Mouse (Mus musculus): ENCODE measurements at regions not wholly inside any gene's neighbourhood (a gene's known extent, or its start where the extent isn't known, plus 50 kb on each side); places are given as distances from the start of the nearest gene placed in this dataset.
A peak's percentile ranks its signal among the peaks of the same experiment; 100 is the strongest.

DNA sequence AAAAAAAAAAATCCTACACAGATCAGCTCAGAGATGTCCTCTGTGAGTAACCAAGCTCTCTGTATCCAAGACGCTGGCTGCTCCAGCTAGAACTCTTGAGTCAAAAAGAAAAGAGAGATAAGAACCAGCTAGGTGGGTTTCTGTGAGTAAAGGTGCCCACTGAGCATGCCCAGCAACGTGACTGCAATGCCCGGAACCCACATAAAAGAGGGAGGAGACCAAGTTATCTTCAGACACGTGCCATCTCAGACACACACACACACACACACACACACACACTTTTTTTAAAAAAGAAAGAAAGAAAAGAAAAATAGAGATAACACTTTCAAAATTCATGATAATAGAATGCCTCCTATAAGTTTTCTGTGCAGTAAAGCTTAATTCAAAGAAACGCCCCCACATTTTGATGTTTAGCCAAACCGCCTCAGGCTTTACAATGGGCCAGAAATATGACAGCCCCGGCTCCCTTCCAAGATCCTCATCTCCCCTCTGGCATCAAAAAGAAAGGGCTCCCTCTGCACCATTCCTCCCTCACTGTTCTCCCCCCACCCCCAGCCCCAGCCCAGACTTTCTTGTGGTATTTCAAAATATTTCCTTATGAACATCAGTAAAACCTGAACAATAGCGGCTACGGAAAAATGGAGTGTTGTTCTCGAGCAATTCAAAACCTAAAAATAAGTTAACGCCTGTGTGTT is 124.8 kb downstream of the Sp3 start:
- ATAC-seq (ENCODE audit: extremely low read depth, insufficient number of reproducible peaks, low FRiP score, poor library complexity, severe bottlenecking), result no peak

DNA sequence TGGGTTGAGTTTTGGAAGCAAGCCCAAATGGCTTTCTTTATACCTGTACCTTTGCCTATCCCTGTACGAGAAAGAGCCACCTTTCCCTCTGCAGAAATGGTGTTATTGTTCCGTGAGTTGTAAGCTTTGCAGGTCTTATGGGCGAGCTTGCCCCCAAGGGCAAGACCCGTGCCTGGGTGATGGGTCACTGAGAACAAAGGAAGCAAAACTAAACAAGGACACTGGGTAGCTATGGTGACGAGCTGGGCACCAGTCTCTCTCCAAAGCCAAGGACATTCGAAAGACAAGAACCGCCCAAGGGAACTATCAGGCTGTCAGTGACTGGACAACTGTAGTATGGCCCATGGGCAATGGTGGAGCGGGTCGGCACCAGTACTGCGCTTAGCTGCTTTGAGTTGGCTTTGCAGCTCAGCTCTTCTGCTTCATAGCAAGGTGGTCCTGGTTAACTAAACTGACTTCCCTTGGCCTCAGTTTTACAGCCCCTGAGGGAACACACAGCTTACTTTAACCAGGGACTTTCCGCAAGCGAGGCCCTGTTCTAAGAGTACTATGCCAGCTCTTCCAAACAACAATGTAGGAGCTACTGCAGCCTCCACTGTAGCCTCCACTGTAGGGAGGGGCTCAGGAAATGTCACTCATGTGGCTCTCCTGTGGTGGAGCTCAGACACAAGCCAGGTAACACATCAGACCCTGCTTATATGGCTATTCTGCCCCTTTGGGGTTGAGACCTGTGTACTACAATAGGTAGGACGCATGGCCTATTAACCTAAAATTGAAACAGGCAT is 124.1 kb downstream of the Sp3 start:
- no peak for ATAC-seq (ENCODE audit: extremely low read depth, insufficient number of reproducible peaks, low FRiP score, poor library complexity, severe bottlenecking)

DNA sequence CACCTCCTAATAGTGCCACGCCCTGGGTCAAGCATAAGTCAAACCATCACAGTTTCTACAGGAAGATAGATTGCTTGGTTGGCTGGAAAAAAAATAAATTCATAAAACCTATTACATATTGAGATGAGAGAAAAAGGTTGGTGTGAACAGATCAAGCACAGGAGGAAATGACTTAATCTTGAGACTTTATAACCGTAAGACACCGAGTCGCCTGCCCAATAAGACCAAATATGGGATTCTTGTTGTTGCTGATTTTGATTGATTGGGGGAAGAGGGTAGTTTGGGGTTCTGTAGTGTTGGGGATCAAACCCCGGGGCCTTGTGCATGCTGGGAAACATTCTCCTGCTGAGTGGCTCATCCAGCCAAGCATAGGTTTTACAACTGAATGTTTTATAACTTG is 122.9 kb downstream of the Sp3 start:
- ATAC-seq (ENCODE audit: extremely low read depth, insufficient number of reproducible peaks, low FRiP score, poor library complexity, severe bottlenecking), result no peak

DNA sequence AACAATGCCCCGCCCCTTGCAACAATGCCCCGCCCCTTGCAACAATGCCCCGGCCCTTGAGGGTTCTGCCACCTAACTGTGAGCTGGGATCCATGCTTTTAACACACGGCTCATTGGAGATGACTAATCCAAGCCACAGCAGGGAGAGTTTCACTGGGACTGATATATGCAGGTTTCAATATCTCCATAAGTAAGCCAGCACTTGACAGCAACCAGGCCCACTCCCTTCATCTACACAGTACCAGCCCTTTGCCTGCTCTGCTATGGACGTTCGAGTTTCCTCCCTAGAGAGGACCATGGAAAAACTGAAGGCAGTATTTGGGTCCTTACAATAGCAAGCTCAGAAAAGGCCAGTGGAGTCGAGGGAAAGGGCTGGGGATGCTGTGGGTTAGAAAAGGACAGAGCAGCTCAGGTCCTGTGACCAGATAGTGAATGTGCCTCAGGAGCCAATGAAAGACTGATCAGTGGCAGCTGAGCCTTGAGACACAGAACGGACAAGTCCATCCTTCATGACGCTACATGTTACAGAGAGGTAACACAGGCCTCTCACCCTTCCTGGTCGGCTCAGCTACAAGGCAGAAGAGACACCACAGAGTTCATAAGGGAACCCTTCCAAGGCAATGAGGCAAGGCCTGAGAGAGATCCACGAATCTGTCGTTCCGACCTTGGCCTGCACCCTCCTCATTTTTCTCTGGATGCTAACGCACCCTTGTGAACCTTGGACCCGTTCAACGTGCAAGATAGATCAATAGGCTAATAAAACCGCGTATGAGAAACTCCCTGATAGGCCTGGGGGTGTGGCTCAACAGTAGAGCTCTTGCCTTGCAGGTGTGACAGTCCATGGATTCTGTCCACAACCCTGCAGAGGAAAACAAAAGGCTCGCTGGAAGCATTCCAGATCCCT is 114.5 kb downstream of the Sp3 start:
- ATAC-seq (ENCODE audit: extremely low read depth, insufficient number of reproducible peaks, low FRiP score, poor library complexity, severe bottlenecking), result no peak

DNA sequence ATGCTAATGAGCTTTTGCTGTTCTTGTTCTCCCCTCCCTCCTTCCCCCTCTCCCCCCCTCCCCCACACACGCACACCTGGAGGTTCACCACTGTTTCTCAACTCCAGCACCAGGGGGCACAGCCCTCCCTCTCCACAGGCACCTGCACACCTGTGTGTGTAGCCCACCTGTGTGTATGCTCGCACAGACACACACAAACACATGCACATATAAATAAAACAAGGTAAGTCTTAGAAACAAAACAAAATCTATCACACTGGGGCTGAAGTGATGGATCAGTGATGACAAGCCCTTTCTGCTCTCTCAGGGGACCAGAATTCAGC is 113.9 kb downstream of the Sp3 start:
- no peak for ATAC-seq (ENCODE audit: extremely low read depth, insufficient number of reproducible peaks, low FRiP score, poor library complexity, severe bottlenecking)

DNA sequence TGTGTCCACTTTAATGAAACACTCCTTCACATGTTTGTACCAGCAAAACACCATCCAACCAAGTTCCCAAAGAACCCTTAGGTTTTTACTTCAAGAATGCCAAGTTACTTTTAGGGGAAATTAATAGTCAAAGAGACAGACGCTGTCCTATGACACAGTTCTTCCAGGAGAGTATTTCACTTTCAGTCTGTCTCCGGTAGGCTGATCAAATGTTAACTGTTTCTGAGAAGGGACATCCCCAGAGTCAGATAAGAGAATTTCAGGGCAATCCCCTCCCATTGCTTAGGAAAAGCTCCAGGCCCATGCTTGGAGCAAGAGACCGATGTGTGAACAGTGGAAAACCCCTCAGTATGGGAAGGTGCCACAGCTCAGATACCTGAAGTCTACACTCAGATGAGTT is 112.1 kb downstream of the Sp3 start:
- no peak for ATAC-seq (ENCODE audit: extremely low read depth, insufficient number of reproducible peaks, low FRiP score, poor library complexity, severe bottlenecking)

DNA sequence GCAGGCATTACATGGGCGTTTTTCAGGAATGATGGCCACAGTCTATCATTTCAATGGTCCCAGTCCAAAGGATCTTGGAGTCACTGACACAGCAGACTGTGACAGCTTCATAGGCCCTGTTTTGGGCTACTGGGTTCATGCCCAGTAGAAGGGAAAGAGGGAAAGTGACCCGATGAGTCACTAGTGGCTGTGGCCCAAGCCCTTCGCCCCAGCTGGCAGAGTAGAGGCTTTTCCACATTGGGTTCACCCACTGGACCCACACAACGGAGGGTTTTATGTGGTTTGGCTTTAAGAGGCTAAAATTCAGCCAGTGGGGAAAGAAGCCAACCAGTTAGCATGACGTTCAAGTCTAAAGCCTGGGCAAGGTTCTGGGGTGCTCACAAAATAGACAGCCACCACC is 108.4 kb downstream of the Sp3 start:
- ATAC-seq (ENCODE audit: extremely low read depth, insufficient number of reproducible peaks, low FRiP score, poor library complexity, severe bottlenecking), result no peak

DNA sequence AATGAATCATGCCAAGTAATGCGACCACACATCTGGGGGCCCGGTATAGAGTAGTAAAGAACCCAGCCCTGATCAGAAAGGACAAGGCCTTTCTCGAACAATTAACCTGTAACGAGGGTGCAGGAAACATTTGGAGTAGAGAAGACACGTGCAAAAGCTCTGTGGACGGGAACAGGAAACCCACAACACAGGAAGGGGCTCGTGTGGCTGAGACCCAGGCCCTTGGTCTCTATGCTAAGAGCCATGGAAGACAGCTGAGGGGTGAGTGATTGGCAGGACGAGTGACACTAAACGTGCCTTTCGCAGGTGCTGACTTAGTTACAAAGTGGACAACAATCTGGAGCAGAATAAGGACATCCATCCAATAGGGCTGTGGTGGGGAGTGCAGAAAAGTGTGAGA is 106.3 kb downstream of the Sp3 start:
- no peak for ATAC-seq (ENCODE audit: extremely low read depth, insufficient number of reproducible peaks, low FRiP score, poor library complexity, severe bottlenecking)

DNA sequence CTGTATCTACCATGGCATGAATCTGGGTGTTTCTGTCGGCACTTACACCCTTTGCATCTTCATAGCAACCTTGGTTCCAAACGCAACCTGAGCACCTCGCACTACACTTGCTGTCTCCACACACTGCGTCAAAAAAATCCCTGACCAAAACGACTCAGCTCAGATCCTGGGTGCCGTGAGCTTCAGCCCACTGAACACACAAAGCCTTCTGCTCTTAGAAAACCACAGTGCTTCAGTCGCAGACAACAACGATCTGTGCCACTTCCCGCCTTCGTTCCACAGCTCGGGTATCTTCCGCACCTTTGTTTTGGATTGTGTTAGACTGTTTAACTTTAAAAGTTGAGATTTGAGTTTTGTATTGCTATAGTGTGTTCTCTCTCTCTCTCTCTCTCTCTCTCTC is 105.7 kb downstream of the Sp3 start:
- 0 out of 2 replicates have a peak, but pooled peaks have one; percentile 16 for ATAC-seq (ENCODE audit: extremely low read depth, insufficient number of reproducible peaks, low FRiP score, poor library complexity, severe bottlenecking)

DNA sequence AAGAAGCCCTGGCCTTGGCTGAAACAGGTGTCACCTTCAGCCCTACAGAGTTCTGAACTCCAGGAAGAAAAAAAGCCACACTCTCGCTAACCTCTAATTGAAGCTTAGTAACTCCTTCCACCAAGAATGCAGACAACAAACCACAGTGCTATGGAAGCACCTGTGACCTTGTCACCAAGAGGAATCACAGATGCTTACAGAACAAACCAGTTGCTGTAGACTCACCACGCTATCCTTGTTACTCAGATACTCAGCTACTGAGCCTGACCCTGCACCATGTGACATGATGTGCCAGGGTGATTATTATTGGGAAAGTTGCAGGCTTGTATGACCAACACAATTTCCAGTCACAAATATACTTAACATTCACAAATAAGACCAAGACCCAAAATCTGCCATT is 104.6 kb downstream of the Sp3 start:
- ATAC-seq (ENCODE audit: extremely low read depth, insufficient number of reproducible peaks, low FRiP score, poor library complexity, severe bottlenecking), result no peak

DNA sequence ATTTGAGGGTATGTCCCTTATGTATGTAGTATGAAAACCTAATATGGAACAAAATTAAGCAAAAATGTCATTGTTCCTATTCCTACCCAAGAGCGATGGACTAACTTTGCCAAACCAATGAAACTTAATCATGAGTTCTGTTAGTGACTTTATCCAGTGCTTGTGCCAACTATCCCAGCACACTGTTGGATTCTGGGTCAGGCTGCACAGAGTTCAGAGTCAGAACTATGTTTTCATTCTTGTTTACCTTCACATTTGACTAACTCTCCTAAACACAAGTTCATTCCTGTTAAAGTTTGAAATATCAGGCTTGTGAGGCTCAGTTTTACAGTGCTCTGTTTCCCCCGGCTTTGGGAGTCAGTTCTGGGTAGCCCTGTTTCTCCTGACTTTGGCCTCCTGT is 100.2 kb downstream of the Sp3 start:
- no peak for ATAC-seq (ENCODE audit: extremely low read depth, insufficient number of reproducible peaks, low FRiP score, poor library complexity, severe bottlenecking)

DNA sequence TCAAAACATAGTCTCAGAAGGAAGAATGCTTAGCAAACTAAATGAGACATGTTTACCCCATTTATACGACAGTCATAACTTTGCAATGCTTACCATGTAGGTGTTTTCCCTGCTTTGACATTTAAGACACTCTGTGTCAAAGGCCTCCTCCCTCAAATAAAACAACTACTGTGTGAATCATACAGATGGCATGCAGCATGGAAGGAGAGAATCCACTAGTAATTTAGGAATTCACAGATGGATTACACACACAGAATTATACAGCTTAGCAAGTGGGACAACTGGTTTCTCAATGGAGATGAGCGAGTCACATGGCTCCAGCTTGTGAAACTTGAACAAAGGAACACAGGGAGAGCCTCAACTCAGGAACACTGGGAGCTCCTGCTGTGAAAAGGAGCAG is 98.7 kb downstream of the Sp3 start:
- no peak for ATAC-seq (ENCODE audit: extremely low read depth, insufficient number of reproducible peaks, low FRiP score, poor library complexity, severe bottlenecking)

DNA sequence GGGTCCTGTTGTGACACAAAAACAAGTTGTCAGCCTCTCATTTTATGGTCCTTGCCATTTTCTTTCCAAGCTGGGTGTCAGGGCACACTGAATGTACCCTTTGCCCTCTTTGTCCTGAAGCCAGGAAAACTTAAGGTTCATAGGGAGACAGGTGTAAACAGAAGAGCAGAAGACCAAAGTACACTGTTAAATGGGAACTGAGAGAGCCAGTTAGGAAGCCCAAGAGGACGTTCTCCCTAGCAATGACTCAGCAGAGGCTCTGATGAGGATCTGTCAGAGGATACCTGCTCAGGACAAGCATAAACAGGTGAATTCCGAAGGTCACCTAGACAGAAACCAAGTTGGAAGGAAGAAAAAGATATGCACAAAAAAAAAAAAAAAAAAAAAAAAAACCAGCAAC is 94.0 kb downstream of the Sp3 start:
- ATAC-seq (ENCODE audit: extremely low read depth, insufficient number of reproducible peaks, low FRiP score, poor library complexity, severe bottlenecking), result no peak
